Mouse (Mus musculus) CD4-positive helper T cell, adult 2 months (primary cell): ENCODE measurements at regions not wholly inside any gene's neighbourhood (a gene's known extent, or its start where the extent isn't known, plus 50 kb on each side); places are given as distances from the start of the nearest gene placed in this dataset.
A peak's percentile ranks its signal among the peaks of the same experiment; 100 is the strongest.
"Not testable (repeated sequence)": the region's sequence is repeated elsewhere in the genome, so short reads cannot be mapped to it uniquely, and the experiment has no call there.

Experiments used
- DNase-seq: peaks from one replicate; pipeline ENCODE4 v3.0.0-alpha.2; 2012; ENCODE audit warnings: low read depth, missing footprints, low spot score

- DNase-seq = no peak
Measured at GRCm38 (mm10) chr8:34305542-34306485, 194.3 kb upstream of the Gm10131 start.

- no peak for DNase-seq
Measured at GRCm38 (mm10) chr8:34303815-34304214, 192.3 kb upstream of the Gm10131 start.

GRCm38 (mm10) chr8:34300331-34300903 lies 188.9 kb upstream of the Gm10131 start:
- peak; percentile 33 for DNase-seq

GRCm38 (mm10) chr8:34294721-34295120 lies 183.2 kb upstream of the Gm10131 start:
- no peak for DNase-seq

- DNase-seq = no peak
Measured at GRCm38 (mm10) chr8:34290670-34291069, 179.1 kb upstream of the Gm10131 start.

- no peak for DNase-seq
Measured at GRCm38 (mm10) chr8:34287801-34288200, 176.3 kb upstream of the Gm10131 start.

GRCm38 (mm10) chr8:34284576-34284975 lies 173.0 kb upstream of the Gm10131 start:
- DNase-seq = no peak

GRCm38 (mm10) chr8:34280433-34280832 lies 168.9 kb upstream of the Gm10131 start:
- DNase-seq = no peak

- DNase-seq = peak; percentile 42
Measured at GRCm38 (mm10) chr8:34275977-34276660, 164.6 kb upstream of the Gm10131 start.

GRCm38 (mm10) chr8:34274796-34275195 lies 163.3 kb upstream of the Gm10131 start:
- DNase-seq = not testable (repeated sequence)

GRCm38 (mm10) chr8:34274171-34274570 lies 162.6 kb upstream of the Gm10131 start:
- no peak for DNase-seq

- DNase-seq = no peak
Measured at GRCm38 (mm10) chr8:34269848-34270247, 158.3 kb upstream of the Gm10131 start.

GRCm38 (mm10) chr8:34268806-34269520 lies 157.4 kb upstream of the Gm10131 start:
- DNase-seq = no peak

- DNase-seq = no peak
Measured at GRCm38 (mm10) chr8:34254978-34255377, 143.4 kb upstream of the Gm10131 start.

- DNase-seq = no peak
Measured at GRCm38 (mm10) chr8:34251934-34252333, 140.4 kb upstream of the Gm10131 start.

- DNase-seq = no peak
Measured at GRCm38 (mm10) chr8:34239346-34239900, 127.9 kb upstream of the Gm10131 start.

GRCm38 (mm10) chr8:34233705-34234104 lies 122.2 kb upstream of the Gm10131 start:
- no peak for DNase-seq

- peak; percentile 15 for DNase-seq
Measured at GRCm38 (mm10) chr8:34229477-34229876, 117.9 kb upstream of the Gm10131 start.

- DNase-seq = no peak
Measured at GRCm38 (mm10) chr8:34225011-34225890, 113.7 kb upstream of the Gm10131 start.

- no peak for DNase-seq
Measured at GRCm38 (mm10) chr8:34222187-34222586, 110.7 kb upstream of the Gm10131 start.
